Mouse (Mus musculus) heart, adult 2 months (tissue): Measurements from ENCODE around the gene Tubb4b. TPM values are rescaled to one million over a fixed set of nuclear protein-coding genes. Genes with fewer than 3 reads are reported as not detected.
"Not testable (repeated sequence)": the region's sequence is repeated elsewhere in the genome, so short reads cannot be mapped to it uniquely, and the experiment has no call there.

Source experiments
- DNase-seq, 2 experiments: peaks; one replicate each; pipeline ENCODE4 v3.0.0; 2021
- H3K27ac ChIP-seq: fragments of 200-600 bp; 2 replicates; pipeline ENCODE4 v1.8.1; 2022
- H3K27me3 ChIP-seq: fragments of 200-500 bp; 2 replicates; pipeline ENCODE4 v1.6.1; 2012; ENCODE audit warnings: mild to moderate bottlenecking, low read length, inconsistent platforms, mixed read lengths; ENCODE audit not compliant: control insufficient read depth, insufficient read depth
- H3K36me3 ChIP-seq: fragments of 200-500 bp; 2 replicates; pipeline ENCODE4 v1.6.1; 2012; ENCODE audit warnings: low read length, inconsistent platforms; ENCODE audit not compliant: control insufficient read depth, insufficient read depth
- H3K4me1 ChIP-seq: fragments of 200-500 bp; 2 replicates; pipeline ENCODE4 v1.6.1; 2011; ENCODE audit warnings: low read length; ENCODE audit not compliant: control insufficient read depth, insufficient read depth
- H3K4me3 ChIP-seq: fragments of 200-600 bp; 2 replicates; pipeline ENCODE4 v1.8.1; 2022
- H3K79me2 ChIP-seq: fragments of 200-500 bp; replicated peaks from 2 replicates; pipeline ENCODE4 v1.6.1; 2012; ENCODE audit warnings: mild to moderate bottlenecking, inconsistent platforms, low read length, moderate library complexity, mixed read lengths; ENCODE audit not compliant: control insufficient read depth, insufficient read depth
- H3K9ac ChIP-seq: fragments of 200-500 bp; 2 replicates; pipeline ENCODE4 v1.6.1; 2012; ENCODE audit warnings: low read depth, mild to moderate bottlenecking, control low read depth, inconsistent platforms, low read length, mixed read lengths
- CTCF ChIP-seq: fragments of 200-600 bp; IDR thresholded peaks from 2 replicates; pipeline ENCODE4 v1.8.1; 2022; ENCODE audit warnings: antibody characterized with exemption, mild to moderate bottlenecking, moderate library complexity
- EP300 ChIP-seq: fragments of 200-500 bp; IDR thresholded peaks from 2 replicates; pipeline ENCODE4 v1.6.1; 2011; ENCODE audit warnings: low read depth, low read length, control low read depth; ENCODE audit not compliant: insufficient read depth
- POLR2A ChIP-seq: fragments of 200-500 bp; IDR thresholded peaks from 2 replicates; pipeline ENCODE4 v1.6.1; 2011; ENCODE audit warnings: mild to moderate bottlenecking, low read depth, low read length, control low read depth; ENCODE audit not compliant: insufficient read depth
- WGBS: fragments of 180-500 bp; shearing (Covaris S2); methylation state at CpG from one replicate; pipeline ENCODE4 v1.1.7; 2018; 5-methylcytosine and 5-hydroxymethylcytosine counted together
- intact Hi-C: fragments of 180-260 bp; cut with DNase I; formaldehyde crosslinking; loops from one replicate; pipeline ENCODE4 v1.15.1; 2025
- polyA plus RNA-seq: library from polyadenylated mRNA; depleted of rRNA; stranded (reverse); fragments of >200 nt; gene quantifications from 2 replicates; pipeline ENCODE4 v1.2.3, GENCODE M21; 2012
- total RNA-seq, 2 experiments: library from RNA; stranded (reverse); gene quantifications; 2 replicates each; pipeline ENCODE4 v1.2.3; 2021

Gene Tubb4b
- total and polyA plus RNA-seq, 3 experiments = 315 to 342 (median 327) TPM

- intact Hi-C loops = loop anchor here (10.0 kb wide), 1 partner anchor 132 kb away; no protein-coding TSS in a partner anchor
- not testable (repeated sequence) for H3K27ac ChIP-seq, H3K36me3 ChIP-seq, H3K27me3 ChIP-seq, H3K4me3 ChIP-seq, H3K79me2 ChIP-seq, H3K4me1 ChIP-seq, DNase-seq
- peak; percentile 58 for TF ChIP-seq CTCF
- H3K9ac ChIP-seq = 0 out of 2 replicates have a peak overlapping the region, but pooled peaks have one; percentile 23
- WGBS = 52% methylated on average over 12 of the region's 12 CpGs
Measured at GRCm38 (mm10) chr2:25256443-25257109, 32.1 kb upstream of the Tubb4b start.

- Histone ChIP-seq H3K4me1 (peaks cover 3% of the 10 kb centered on the region), H3K9ac (peak within 1 kb of the TSS; percentile 89), H3K27ac (peak within 1 kb of the TSS; percentile 91), H3K4me3 (peak within 1 kb of the TSS; percentile 98), H3K27me3 (no peaks in the 10 kb centered on the region), H3K79me2 (no peaks in the 10 kb centered on the region), H3K36me3 (peaks cover 2% of the 10 kb centered on the region; the same call in 1 of the 2 replicates)
- intact Hi-C loops = loop anchor here (1.0 to 10.0 kb wide), 5 partner anchors 17 to 131 kb away; partner anchors contain the start of genes Anapc2, Man1b1 and Ssna1
- TF ChIP-seq EP300 (peak; percentile 90), POLR2A (peak; percentile 80), CTCF (no peak)
- peak; percentile 88 to 93 for DNase-seq
- under 1% methylated on average over 39 of the region's 39 CpGs for WGBS
Measured at GRCm38 (mm10) chr2:25255284-25255779, 30.8 kb upstream of the Tubb4b start, which contains the start of gene Tmem203. TSS of gene Tmem203 (plus strand) at chr2:25255439.

- no peak overlapping the region for H3K27ac ChIP-seq
- H3K27me3 ChIP-seq = no peaks in the 10 kb centered on the region
- H3K4me3 ChIP-seq = no peak overlapping the region
- no peak overlapping the region for H3K9ac ChIP-seq
- intact Hi-C loops = loop anchor here (10.0 kb wide), 1 partner anchor 128 kb away; no protein-coding TSS in a partner anchor
- H3K4me1 ChIP-seq = peaks cover 3% of the 10 kb centered on the region
- 90% methylated on average over 1 of the region's 1 CpGs for WGBS
- no peaks in the 10 kb centered on the region for H3K79me2 ChIP-seq
- TF ChIP-seq EP300 (no peak), CTCF (peak; percentile 50)
- DNase-seq = no peak
- peaks cover 2% of the 10 kb centered on the region; the same call in 1 of the 2 replicates for H3K36me3 ChIP-seq
Measured at GRCm38 (mm10) chr2:25252331-25252730, 27.8 kb upstream of the Tubb4b start.

- Histone ChIP-seq H3K9ac (no peak within 1 kb of the TSS), H3K79me2 (no peaks in the 10 kb centered on the region), H3K27me3 (peaks cover 5% of the 10 kb centered on the region; the same call in 1 of the 2 replicates), H3K36me3 (no peaks in the 10 kb centered on the region), H3K27ac (no peak within 1 kb of the TSS), H3K4me3 (no peak within 1 kb of the TSS), H3K4me1 (no peaks in the 10 kb centered on the region)
- no peak for DNase-seq
- 86% methylated on average over 10 of the region's 10 CpGs for WGBS
- intact Hi-C loops = no loop called here
- TF ChIP-seq EP300 (no peak), CTCF (no peak), POLR2A (no peak)
Measured at GRCm38 (mm10) chr2:25246183-25247072, 21.9 kb upstream of the Tubb4b start, which contains the start of gene AL732309.1. TSS of gene AL732309.1 (minus strand) at chr2:25246863.

- no peak overlapping the region for H3K9ac ChIP-seq
- WGBS = 82% methylated on average over 4 of the region's 4 CpGs
Measured at GRCm38 (mm10) chr2:25244144-25244543, 19.6 kb upstream of the Tubb4b start.

More at GRCm38 (mm10) chr2:25244144-25244543, 19.6 kb upstream of the Tubb4b start:
- TF ChIP-seq CTCF = no peak
- no peak for TF ChIP-seq EP300
- TF ChIP-seq POLR2A = no peak
- Histone ChIP-seq H3K79me2 (no peaks in the 10 kb centered on the region), H3K27me3 (peaks cover 5% of the 10 kb centered on the region; the same call in 1 of the 2 replicates), H3K36me3 (no peaks in the 10 kb centered on the region), H3K27ac (no peak overlapping the region), H3K4me1 (peaks cover 2% of the 10 kb centered on the region; the same call in 1 of the 2 replicates), H3K4me3 (no peak overlapping the region)
- intact Hi-C loops = no loop called here
- no peak for DNase-seq
